Mouse (Mus musculus) midbrain, embryonic 11.5 days (tissue): ENCODE results near the gene Grcc10. TPM values are rescaled to one million over a fixed set of nuclear protein-coding genes. Genes with fewer than 3 reads are reported as not detected.
A peak's percentile ranks its signal among the peaks of the same experiment; 100 is the strongest.

Experiments used
- ATAC-seq: fragments of 200-750 bp; cut with Nextera tagmentation; 2 replicates; pipeline ENCODE4 v1.8.0; 2017; ENCODE audit warnings: moderate TSS enrichment, moderate library complexity; ENCODE audit not compliant: low FRiP score
- DNase-seq: peaks from one replicate; pipeline ENCODE4 v3.0.0; 2015; ENCODE audit warnings: low spot score; ENCODE audit errors: missing footprints
- H3K27ac ChIP-seq: fragments of 300-500 bp; sonication (generic); 2 replicates; pipeline ENCODE4 v1.5.1; 2014; ENCODE audit warnings: low read depth, low read length
- H3K27me3 ChIP-seq: fragments of 300-500 bp; sonication (generic); 2 replicates; pipeline ENCODE4 v1.6.1; 2014; ENCODE audit warnings: mild to moderate bottlenecking, low read length, moderate library complexity, mixed read lengths; ENCODE audit not compliant: control insufficient read depth, insufficient read depth
- H3K36me3 ChIP-seq: fragments of 300-500 bp; sonication (generic); 2 replicates; pipeline ENCODE4 v1.6.1; 2014; ENCODE audit warnings: mild to moderate bottlenecking, low read length, moderate library complexity, mixed read lengths; ENCODE audit not compliant: control insufficient read depth, insufficient read depth
- H3K4me1 ChIP-seq: fragments of 300-500 bp; sonication (generic); 2 replicates; pipeline ENCODE4 v1.6.1; 2014; ENCODE audit warnings: low read length; ENCODE audit not compliant: control insufficient read depth, insufficient read depth
- H3K4me2 ChIP-seq: fragments of 300-500 bp; sonication (generic); 2 replicates; pipeline ENCODE4 v1.6.1; 2014; ENCODE audit warnings: mild to moderate bottlenecking, moderate library complexity
- H3K4me3 ChIP-seq: fragments of 300-500 bp; sonication (generic); 2 replicates; pipeline ENCODE4 v1.5.1; 2014; ENCODE audit warnings: low read depth, low read length
- H3K9ac ChIP-seq: fragments of 300-500 bp; sonication (generic); 2 replicates; pipeline ENCODE4 v1.6.1; 2014; ENCODE audit warnings: low read length
- H3K9me3 ChIP-seq: fragments of 300-500 bp; sonication (generic); 2 replicates; pipeline ENCODE4 v1.6.1; 2016; ENCODE audit warnings: low read length; ENCODE audit not compliant: control insufficient read depth
- WGBS: fragments of 180-500 bp; shearing (Covaris S2); extraction: QIAGEN DNeasy Blood & Tissue Kit; methylation state at CpG from one replicate; pipeline ENCODE4 v1.1.7; 2014; 5-methylcytosine and 5-hydroxymethylcytosine counted together
- polyA plus RNA-seq: library from polyadenylated mRNA; unstranded; fragments of >200 nt; fragmentation: Nextera tagmentation; extraction: Ambion mirVana; gene quantifications from 2 replicates; pipeline ENCODE4 v1.2.1, GENCODE M21; 2014

The Grcc10 gene
- polyA plus RNA-seq, 1 experiment from 2014 or later, result 532 TPM

DNA sequence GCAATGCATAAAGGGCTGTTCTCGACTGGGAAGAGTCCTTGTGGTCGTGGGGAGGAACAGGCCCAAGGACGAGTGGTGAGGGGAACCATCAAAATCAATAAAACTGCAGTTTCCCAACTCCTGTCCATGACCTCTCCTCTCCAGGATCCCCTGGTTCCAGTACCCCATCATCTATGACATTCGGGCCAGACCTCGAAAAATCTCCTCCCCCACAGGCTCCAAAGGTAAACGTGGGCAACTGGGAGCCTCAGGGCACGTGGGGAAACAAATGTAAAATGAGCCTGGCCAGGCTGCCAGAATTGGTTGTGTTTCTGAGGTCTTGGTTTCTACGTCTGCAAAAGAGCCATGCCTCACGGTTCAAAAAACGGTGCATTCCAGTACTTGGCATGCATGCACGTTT lies 28.3 kb downstream of the Grcc10 start:
- H3K4me1 ChIP-seq, result peaks cover 16% of the 10 kb centered on the region
- 22% methylated on average over 11 of the region's 11 CpGs for WGBS
- no peaks in the 10 kb centered on the region for H3K27me3 ChIP-seq
- H3K9me3 ChIP-seq, result no peaks in the 10 kb centered on the region
- H3K27ac ChIP-seq, result no peak overlapping the region
- peaks cover 4% of the 10 kb centered on the region; the same call in 1 of the 2 replicates for H3K36me3 ChIP-seq
- ATAC-seq (no peak), DNase-seq (peak; percentile 89)
- peak overlapping the region; percentile 91 for H3K9ac ChIP-seq
- peak overlapping the region; percentile 98 for H3K4me2 ChIP-seq
- H3K4me3 ChIP-seq, result peak overlapping the region; percentile 91

GRCm38 (mm10) chr6:124711824-124712782 lies 29.1 kb downstream of the Grcc10 start, which contains the start of the genes Emg1 and Phb2:
Gene Emg1 (minus strand): TSS chr6:124712178.
Gene Phb2 (plus strand): TSS chr6:124712336.
- peaks cover 4% of the 10 kb centered on the region; the same call in 1 of the 2 replicates for H3K36me3 ChIP-seq
- peak; percentile 97 for ATAC-seq
- no peaks in the 10 kb centered on the region for H3K27me3 ChIP-seq

DNA sequence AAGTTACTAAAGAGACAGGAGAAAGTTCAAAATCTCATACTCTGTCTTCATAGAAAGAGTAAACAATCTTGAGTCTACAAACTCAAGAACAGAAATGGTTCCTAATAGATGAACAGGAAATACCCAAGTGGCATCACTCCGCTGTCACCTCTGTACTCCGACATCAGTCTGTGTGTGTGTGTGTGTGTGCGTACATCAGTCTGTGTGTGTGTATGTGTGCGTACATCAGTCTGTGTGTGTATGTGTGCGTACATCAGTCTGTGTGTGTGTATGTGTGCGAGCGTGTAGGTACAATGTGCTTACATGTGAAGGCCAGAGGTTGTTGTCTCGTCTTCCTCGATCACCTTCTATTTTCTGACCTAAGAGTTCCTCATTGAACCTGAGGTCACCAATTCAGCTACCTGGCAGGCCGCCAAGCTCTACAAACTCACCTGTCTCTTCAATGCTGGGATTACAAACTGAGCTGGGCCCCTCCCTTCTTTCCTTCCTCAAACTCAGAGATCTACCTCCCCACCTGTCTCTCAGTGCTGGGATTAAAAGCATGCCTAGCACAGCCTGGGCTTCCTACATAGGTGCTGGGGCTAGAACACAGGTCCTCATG lies 32.8 kb downstream of the Grcc10 start:
- DNase-seq (no peak), ATAC-seq (no peak)
- peaks cover 18% of the 10 kb centered on the region for H3K36me3 ChIP-seq
- H3K9me3 ChIP-seq, result no peaks in the 10 kb centered on the region
- H3K4me3 ChIP-seq, result no peak overlapping the region
- H3K27me3 ChIP-seq, result no peaks in the 10 kb centered on the region
- WGBS, result 96% methylated on average over 10 of the region's 10 CpGs
- no peak overlapping the region for H3K4me2 ChIP-seq
- no peak overlapping the region for H3K9ac ChIP-seq
- peaks cover 14% of the 10 kb centered on the region for H3K4me1 ChIP-seq
- H3K27ac ChIP-seq, result no peak overlapping the region

More at GRCm38 (mm10) chr6:124711824-124712782, 29.1 kb downstream of the Grcc10 start, which contains the start of the genes Emg1 and Phb2:
- WGBS, result under 1% methylated on average over 76 of the region's 76 CpGs
- Histone ChIP-seq H3K9ac (peak within 1 kb of the TSS; percentile 91), H3K9me3 (no peaks in the 10 kb centered on the region), H3K4me3 (peak within 1 kb of the TSS; percentile 91), H3K4me1 (peaks cover 16% of the 10 kb centered on the region), H3K27ac (peak within 1 kb of the TSS; percentile 53; the same call in 1 of the 2 replicates), H3K4me2 (peak within 1 kb of the TSS; percentile 98)
- DNase-seq, result peak; percentile 100

DNA sequence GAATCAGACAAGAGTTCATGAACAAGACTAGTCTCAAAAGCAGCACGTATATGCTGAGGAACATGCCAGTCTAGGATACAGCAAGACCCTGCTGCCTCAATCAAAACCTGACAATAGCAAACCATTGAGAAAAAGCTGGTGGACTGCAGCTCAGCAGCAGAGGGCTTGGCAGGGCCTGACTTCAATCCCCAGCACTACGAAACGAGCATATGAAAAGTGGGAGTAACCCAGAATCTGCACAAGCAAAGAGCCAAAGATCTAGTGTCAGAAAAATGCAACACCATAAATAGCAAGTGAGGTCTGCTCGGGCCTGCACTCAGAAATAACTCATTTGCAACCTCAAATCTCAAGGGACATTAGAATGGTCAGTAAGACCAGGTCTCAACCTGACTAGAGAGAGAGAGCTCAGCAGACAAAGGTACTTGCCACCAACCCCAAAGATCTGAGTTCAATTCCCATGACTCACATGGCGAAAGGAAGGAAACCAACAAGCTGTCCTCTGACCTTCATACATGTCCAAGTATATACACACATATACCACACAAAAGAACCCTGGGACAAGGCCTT lies 35.0 kb downstream of the Grcc10 start:
- no peaks in the 10 kb centered on the region for H3K9me3 ChIP-seq
- H3K27ac ChIP-seq, result no peak overlapping the region
- peaks cover 20% of the 10 kb centered on the region for H3K36me3 ChIP-seq
- no peak for DNase-seq
- no peaks in the 10 kb centered on the region for H3K27me3 ChIP-seq
- H3K4me2 ChIP-seq, result no peak overlapping the region
- WGBS, result 92% methylated on average over 5 of the region's 5 CpGs
- H3K4me3 ChIP-seq, result no peak overlapping the region
- H3K9ac ChIP-seq, result no peak overlapping the region
- no peak for ATAC-seq
- peaks cover 6% of the 10 kb centered on the region for H3K4me1 ChIP-seq

DNA sequence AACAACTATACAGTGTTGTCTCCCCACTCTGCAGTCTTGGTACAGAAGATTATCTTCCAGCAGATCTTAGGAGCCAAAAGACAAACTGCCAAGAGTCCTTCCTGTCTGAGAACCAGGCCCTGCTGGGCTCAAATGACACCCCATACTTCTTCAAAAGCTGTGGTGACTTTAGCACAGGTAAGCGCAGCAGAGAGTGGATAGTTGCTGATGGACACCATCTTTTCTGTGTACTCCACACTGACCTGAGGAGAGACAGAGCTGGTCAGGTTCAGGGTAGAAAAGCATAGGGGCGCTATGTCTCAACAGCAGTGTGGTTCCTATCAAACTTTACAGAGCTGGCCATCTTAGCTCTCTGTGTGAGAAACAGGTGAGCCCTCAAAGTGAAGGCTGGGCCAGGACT lies 36.8 kb downstream of the Grcc10 start:
- DNase-seq (peak; percentile 56), ATAC-seq (no peak)
- H3K27me3 ChIP-seq, result no peaks in the 10 kb centered on the region
- H3K36me3 ChIP-seq, result peaks cover 20% of the 10 kb centered on the region
- WGBS, result 92% methylated on average over 2 of the region's 2 CpGs
- H3K9ac ChIP-seq, result no peak overlapping the region
- H3K9me3 ChIP-seq, result no peaks in the 10 kb centered on the region
- H3K27ac ChIP-seq, result no peak overlapping the region
- H3K4me2 ChIP-seq, result no peak overlapping the region
- H3K4me3 ChIP-seq, result no peak overlapping the region
- no peaks in the 10 kb centered on the region for H3K4me1 ChIP-seq

- no peak overlapping the region for H3K4me3 ChIP-seq
- no peak for ATAC-seq
- peak; percentile 39 for DNase-seq
- peaks cover 20% of the 10 kb centered on the region for H3K36me3 ChIP-seq
- H3K4me1 ChIP-seq, result no peaks in the 10 kb centered on the region
- H3K9me3 ChIP-seq, result no peaks in the 10 kb centered on the region
- WGBS, result 89% methylated on average over 7 of the region's 7 CpGs
- no peaks in the 10 kb centered on the region for H3K27me3 ChIP-seq
- H3K27ac ChIP-seq, result no peak overlapping the region
- H3K4me2 ChIP-seq, result no peak overlapping the region
- H3K9ac ChIP-seq, result no peak overlapping the region
Measured at GRCm38 (mm10) chr6:124703789-124704188, 37.4 kb downstream of the Grcc10 start.

- Histone ChIP-seq H3K4me2 (no peak overlapping the region), H3K27ac (no peak overlapping the region), H3K4me3 (no peak overlapping the region), H3K9me3 (no peaks in the 10 kb centered on the region), H3K36me3 (peaks cover 20% of the 10 kb centered on the region), H3K4me1 (no peaks in the 10 kb centered on the region), H3K9ac (no peak overlapping the region), H3K27me3 (no peaks in the 10 kb centered on the region)
- ATAC-seq (peak; percentile 78), DNase-seq (peak; percentile 91)
- WGBS, result 54% methylated on average over 3 of the region's 3 CpGs
Measured at GRCm38 (mm10) chr6:124702784-124703103, 38.4 kb downstream of the Grcc10 start.

- Histone ChIP-seq H3K4me3 (no peak overlapping the region), H3K9ac (no peak overlapping the region), H3K4me1 (no peaks in the 10 kb centered on the region), H3K4me2 (no peak overlapping the region), H3K27ac (no peak overlapping the region), H3K9me3 (no peaks in the 10 kb centered on the region), H3K36me3 (peaks cover 20% of the 10 kb centered on the region), H3K27me3 (no peaks in the 10 kb centered on the region)
- peak; percentile 43 for ATAC-seq
- WGBS, result 97% methylated on average over 17 of the region's 17 CpGs
- DNase-seq, result peak; percentile 81
Measured at GRCm38 (mm10) chr6:124702102-124702783, 38.9 kb downstream of the Grcc10 start.
